Mouse (Mus musculus): ENCODE measurements at regions not wholly inside any gene's neighbourhood (a gene's known extent, or its start where the extent isn't known, plus 50 kb on each side); places are given as distances from the start of the nearest gene placed in this dataset.

DNA sequence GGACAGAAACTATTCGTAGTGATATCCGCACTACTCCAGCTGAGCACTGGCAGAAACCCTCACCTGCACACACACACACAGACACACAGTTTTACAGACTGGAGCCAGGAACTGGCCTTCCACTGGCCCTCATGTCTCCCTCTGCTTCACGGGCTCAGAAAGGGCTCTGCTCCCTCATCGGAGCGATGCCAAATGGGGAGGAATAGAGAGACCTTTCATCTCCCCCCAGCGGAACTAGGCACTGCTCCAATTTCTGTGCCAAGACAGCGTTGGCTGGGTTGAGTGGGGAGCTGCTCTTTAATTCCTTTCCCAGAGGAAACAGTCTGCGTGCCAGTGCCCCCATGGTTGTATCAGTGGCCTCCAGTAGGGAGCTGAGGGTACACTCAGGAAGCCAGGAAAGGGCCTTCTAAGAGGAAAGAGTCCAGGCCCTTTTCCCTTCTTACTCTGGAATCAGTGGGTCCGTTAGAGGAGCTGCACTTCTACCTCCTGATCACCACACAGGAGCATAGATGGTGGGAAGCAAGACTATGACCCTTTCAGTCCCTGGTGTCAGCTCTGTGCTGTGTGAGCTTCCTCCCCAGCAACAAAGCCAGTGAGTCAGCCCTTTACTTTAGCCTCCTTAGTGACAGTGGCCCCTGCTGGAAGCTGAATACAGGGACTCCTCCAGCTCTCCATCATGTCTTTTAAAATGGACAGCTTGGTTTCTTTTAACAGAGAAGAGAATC, 452.7 kb downstream of the Rps24 start:
- peak; percentile 13 for DNase-seq (ENCODE audit: low spot score in 2 of 2)

DNA sequence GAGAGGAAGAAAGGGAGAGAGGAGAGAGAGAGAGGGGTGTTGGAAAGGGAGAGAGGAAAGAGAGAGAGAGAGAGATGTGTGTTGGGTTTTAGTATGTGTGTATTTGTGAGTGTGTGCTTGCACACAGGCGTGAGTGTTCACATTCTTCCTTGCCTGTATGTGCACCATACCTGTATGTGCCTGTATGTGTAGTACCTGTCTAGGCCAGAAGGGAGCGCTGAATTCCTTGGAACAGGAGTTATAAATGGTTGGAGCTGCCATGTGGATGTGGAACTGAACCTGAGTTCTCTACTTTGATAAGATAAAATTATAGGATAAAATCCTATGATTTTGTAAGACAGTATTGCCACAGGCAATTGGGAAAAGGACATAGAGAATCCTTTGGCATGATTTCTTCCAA, 458.8 kb downstream of the Rps24 start:
- no peak for DNase-seq (ENCODE audit: low spot score in 2 of 2)

GRCm38 (mm10) chr14:24947084-24947483, 460.2 kb downstream of the Rps24 start:
- DNase-seq (ENCODE audit: low spot score in 2 of 2), result no peak

DNA sequence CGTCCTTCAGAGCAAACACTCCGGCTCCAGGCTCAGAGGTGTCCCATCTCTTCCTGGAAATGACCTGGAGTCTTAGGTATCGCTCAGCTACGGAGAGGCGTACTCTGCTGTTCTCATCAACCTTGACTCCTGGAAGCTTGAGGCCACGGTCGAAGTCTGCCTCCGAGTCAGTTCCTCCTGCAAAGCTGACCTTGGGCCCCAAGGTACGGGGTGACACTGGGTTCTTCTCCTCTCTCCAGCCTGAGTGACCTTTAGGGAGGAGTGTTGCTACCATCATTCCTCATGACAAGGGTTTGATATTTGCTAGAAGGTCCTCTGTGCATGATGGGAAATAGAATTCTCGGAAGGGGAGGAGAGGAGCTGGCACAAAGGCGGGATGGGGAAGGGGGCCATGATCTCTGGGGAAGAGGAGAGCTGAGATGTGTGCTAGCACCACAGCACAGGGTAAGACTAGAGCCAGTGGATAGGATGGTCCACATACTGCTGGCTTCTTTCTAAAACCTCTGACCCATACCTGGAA, 469.0 kb downstream of the Rps24 start:
- DNase-seq (ENCODE audit: low spot score in 2 of 2), result no peak

- no peak for DNase-seq (ENCODE audit: low spot score in 2 of 2)
Observed at GRCm38 (mm10) chr14:24956528-24957210, 469.7 kb downstream of the Rps24 start.

DNA sequence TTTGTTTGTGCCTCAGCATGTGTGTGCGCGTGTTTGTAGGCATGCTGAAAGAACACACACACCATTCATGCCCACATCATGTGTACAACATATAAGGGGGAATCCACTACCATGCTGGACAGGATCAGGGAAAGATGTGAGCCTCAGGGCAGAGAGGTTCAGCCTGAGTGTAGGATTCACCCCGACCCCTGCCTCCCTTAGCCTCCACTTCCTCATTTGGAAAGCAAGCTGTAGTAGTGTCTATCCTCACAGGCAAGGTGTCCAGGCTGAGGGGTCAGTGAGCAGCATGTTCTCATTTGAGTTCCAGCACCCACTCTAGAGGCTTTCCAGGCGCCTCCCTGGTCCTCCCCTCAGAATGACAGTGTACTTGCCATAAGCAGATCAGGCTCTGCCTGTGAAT, 470.5 kb downstream of the Rps24 start:
- no peak for DNase-seq (ENCODE audit: low spot score in 2 of 2)

DNA sequence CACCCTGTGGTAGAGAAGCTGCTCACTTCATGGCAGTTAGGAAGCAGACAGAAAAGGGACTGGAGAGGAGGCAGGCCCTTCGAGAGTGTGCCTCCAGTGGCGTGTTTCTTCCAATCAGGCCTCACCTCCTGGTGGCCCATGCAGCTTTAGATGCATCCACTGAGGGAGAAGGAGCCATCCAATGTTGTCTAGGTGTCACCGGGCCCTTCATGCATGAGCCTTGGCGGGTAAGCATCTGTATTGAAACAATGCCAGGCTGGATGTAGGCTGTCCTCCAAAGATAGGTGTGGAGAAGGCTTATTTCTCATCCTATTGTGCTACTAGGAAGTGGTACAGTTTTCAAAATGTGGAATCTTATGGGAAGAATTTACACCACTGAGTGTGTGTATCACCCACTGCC, 471.9 kb downstream of the Rps24 start:
- DNase-seq (ENCODE audit: low spot score in 2 of 2), result no peak

DNA sequence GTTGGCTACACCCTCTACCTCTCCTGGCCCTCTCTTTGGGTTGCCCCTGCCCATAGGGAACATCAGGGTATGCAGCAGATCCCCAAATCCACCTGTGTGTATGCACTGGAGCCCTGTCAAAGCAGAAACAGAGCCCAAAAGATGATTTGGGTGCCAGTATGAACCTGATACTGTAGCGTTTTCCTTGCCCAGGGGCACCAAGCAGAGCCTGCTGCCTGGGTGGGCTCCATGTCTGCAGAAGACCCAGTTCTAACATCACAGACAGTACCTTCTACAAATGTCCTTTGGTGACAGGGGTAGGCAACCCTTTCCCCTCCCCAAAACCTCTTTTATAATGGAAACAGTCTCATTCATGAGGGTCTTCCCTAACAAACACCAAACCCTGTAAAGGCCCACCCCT, 472.5 kb downstream of the Rps24 start:
- DNase-seq (ENCODE audit: low spot score in 2 of 2), result no peak

DNA sequence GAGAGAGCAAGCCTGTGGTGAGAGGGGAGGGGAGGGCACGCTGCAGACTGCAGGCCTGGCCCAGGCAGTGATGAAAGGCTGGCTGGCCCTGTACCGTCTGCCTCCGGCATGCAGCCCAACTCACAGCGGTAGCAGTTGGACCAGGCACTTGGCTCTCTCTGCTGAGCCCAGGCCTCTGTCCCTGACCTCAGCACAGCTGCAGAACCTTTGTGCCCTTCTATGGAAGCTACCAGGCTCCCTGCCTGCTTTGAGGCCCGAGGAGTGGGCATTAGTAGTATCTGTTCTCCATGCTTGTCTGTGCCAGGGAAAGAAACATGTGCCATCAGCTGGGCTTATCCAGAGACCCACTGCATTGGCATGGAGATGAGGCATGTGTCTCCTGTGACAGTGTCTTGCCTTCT, 473.2 kb downstream of the Rps24 start:
- DNase-seq (ENCODE audit: low spot score in 2 of 2), result peak; percentile 37 to 43

GRCm38 (mm10) chr14:24960875-24961274, 473.9 kb downstream of the Rps24 start:
- peak in 1 of 2 experiments; percentile 5 for DNase-seq (ENCODE audit: low spot score in 2 of 2)

DNA sequence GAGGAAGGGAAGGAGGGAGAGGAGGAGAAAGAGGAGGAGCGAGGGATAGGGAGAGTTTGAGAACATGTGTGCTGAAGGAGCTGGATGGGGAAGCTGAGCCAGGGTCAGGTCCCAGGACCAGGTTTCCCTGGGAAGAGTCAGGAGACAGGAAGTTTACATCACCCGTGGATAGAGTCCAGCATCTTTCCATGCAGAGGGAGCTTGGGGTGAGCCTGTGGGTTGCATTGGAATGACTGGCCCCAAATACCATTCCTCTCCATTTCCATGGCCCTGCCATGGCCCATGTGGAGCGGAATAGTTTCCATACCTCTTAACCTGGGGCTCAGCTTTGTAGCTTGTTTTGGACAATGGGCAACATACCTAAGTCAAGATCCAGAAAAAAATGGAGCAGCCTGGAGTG, 474.8 kb downstream of the Rps24 start:
- no peak for DNase-seq (ENCODE audit: low spot score in 2 of 2)

GRCm38 (mm10) chr14:24969584-24969983, 482.7 kb downstream of the Rps24 start:
- DNase-seq (ENCODE audit: low spot score in 2 of 2), result no peak

DNA sequence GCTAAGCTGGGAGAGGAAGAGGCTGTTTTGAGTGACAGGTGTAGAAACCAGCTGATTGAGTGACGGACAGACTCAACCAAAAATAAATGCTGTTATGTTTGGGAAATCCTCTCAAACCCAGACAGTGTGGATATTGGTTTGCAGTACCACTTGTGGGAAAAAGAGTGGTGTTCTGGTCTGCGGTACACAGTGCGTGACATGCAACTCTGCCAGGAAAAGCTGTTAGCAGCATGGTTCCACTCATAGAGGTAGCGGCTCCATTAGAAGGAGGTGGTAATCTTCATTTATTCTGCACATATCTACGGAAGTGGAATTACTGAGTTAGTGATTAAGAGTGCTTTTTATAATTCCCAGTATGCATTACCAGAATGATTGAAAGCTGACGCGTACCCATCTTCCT, 485.4 kb downstream of the Rps24 start:
- DNase-seq (ENCODE audit: low spot score in 2 of 2), result no peak

DNA sequence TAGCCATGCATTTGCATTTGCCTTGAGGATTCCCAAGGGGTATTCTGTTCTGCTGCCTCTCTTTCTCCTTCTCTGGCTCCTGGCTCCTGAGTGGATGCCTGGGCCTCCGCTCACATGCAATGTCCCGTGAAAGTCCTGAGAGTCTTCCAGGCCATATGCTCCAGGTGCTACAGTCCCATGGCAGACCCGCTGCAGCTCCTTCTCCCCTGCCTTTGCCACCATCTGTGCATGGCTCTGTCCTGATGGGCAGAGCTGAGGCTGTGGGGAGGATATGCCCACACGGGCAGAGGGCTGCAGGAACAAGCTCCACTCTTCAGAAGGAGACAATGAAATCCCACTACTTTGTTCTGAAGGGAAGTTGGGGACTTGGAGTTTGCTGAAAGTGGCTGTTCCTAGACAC, 485.9 kb upstream of the Zmiz1 start:
- DNase-seq (ENCODE audit: low spot score in 2 of 2), result no peak

DNA sequence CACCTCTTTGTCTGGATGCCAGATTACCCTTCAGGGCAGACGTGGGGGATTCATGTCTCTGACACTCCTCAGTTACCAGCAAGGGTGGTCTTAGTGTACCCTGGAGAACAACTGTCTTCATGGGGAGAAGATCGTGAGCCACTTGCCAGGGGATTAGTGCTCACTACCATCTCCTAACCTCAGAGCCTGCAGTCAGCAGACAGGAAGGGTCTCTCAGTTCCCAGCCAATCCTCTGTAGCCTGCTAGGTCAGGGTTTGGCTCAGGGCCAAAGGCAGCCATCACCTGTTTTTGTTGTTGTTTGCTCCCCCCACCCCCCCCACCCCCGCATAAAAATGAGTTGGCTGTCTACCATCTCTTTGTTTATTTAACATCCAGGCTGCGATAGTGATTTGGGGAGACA, 485.4 kb upstream of the Zmiz1 start:
- DNase-seq (ENCODE audit: low spot score in 2 of 2), result no peak

DNA sequence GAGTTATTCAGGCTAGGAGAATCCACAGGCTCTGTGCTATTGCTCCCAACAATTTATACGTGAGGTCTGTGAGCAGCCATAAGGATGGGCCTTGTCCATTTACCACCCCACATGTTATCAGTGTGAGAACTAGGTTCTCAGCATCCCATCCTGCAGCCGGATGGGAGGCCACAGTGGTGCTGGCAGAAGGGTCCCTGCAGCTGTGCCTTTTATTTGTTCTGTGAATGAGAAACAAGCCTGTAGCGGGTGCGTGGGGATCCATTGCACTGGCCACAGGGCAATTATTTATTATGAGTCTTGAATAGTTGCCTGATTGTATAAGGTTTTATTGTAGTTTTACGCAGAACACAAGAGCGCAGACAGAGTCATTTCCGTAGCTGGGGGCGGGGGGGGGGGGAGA, 476.5 kb upstream of the Zmiz1 start:
- no peak for DNase-seq (ENCODE audit: low spot score in 2 of 2)

DNA sequence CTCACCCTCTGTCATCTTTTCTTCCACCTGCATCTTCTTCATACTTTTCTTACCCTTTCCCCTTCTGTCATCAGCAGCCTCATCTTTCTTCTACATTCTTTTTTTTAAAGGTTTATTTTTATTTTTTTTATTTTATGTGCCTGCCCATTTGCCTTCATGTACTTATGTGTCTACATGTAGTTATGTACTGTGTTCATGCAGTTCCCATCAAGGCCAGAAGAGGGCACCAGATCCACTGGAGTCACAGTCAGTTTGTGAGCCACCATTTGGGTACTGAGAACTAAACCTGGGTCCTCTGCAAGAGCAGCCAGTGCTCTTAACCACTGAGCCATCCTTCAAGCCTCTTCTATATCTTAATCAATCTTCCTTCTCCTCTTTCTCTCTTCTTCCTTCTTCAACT, 475.7 kb upstream of the Zmiz1 start:
- no peak for DNase-seq (ENCODE audit: low spot score in 2 of 2)

- no peak for DNase-seq (ENCODE audit: low spot score in 2 of 2)
Observed at GRCm38 (mm10) chr14:24985806-24986359, 473.1 kb upstream of the Zmiz1 start.

DNA sequence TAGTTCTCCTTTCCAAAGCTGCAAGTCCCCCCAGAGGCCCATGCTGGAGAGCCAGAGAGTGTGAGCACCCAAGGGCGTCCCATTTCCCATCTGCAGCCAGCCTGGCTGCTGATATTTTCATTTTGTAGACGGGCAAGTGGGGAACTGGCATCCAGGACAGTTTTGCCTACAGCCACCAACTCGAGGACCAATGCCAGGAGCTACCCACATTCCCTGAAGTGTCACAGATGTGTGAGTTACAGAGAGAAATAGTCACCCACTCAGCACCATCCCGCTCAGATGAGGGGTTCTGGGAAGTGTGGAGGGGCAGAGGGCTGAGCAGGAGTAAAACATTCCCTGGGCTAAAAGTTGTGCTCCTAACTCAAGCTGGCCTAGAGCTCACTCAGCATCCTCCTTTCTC, 472.6 kb upstream of the Zmiz1 start:
- no peak for DNase-seq (ENCODE audit: low spot score in 2 of 2)

DNA sequence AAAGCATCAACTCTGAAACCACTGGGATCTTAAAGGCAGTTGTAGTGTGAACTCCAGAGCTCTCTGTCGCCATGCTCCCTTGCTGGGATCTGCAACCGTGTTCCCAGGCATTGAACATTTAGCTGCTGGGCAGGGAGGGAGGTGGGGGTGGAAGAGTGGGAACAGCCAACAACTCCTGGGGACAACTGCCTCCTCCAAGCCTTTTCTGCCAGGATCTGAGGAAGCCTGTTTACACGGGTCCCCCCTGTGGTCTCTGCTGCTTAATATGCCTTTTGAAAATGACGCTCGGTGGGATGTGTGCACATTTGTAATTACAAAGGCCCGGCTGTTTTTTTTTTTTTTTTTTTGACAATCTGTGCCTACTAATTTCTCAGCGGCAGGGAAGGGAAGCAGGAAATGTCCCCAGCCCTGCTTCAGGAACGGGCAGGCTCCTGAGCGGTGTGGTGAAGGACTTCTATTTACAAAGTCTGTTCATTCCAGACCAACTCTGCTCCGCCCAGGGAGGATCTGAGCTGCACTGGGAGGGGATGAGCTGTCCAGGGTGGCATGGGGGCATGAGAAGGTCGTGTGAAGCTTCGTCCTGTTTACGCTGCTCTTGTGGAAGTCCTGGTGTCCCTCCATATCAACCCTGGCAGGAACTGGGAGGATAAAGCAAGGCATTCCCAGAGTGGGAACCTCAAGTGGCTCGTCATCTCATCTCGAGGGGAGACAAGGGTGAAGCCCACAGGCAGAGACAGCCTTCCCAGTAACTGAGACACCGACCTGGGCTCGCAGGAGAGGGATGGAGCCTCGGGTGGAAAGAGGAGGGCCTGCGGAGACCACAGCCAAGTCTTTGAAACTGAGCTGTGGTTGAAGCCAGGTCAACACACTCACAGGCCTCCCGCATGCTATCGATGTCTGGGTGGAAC, 465.0 kb upstream of the Zmiz1 start:
- no peak for DNase-seq (ENCODE audit: low spot score in 2 of 2)

DNA sequence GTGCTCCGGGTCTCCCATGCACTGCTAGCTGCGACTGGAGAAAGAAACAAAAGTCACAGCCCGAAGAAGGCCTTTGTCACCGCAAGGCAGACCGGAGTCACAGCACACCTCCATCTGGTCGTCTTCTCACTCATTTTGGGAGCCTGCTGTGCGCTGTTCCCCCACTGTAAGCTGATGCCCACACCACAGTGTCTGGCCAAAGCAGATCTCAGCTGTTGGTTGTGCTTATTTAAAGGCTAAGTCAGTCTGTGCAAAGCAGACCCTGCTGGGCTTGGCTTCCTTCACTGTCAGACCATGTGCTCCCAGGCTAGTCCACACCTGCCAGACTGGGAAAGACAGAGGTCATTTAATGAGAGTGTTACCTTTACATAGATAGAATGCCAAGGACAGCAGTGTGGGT, 463.8 kb upstream of the Zmiz1 start:
- DNase-seq (ENCODE audit: low spot score in 2 of 2), result no peak

Data from heart, adult 9 months (tissue).